Mouse (Mus musculus) induced T-regulatory cell, adult 2 months (primary cell): Measurements from ENCODE around the gene Foxe3.
"Not testable (repeated sequence)": the region's sequence is repeated elsewhere in the genome, so short reads cannot be mapped to it uniquely, and the experiment has no call there.

Experiments used
- DNase-seq: peaks from one replicate; pipeline ENCODE4 v3.0.0-alpha.2; 2012; ENCODE audit warnings: low read depth

Foxe3 gene

GRCm38 (mm10) chr4:114925917-114926312, at the start of gene Foxe3:
Foxe3 (minus strand) TSS chr4:114926013.
- no peak for DNase-seq

- no peak for DNase-seq
Measured at GRCm38 (mm10) chr4:114973229-114973740, 47.5 kb upstream of the Foxe3 start.

GRCm38 (mm10) chr4:114970736-114971135, 44.9 kb upstream of the Foxe3 start:
- DNase-seq = no peak

DNA sequence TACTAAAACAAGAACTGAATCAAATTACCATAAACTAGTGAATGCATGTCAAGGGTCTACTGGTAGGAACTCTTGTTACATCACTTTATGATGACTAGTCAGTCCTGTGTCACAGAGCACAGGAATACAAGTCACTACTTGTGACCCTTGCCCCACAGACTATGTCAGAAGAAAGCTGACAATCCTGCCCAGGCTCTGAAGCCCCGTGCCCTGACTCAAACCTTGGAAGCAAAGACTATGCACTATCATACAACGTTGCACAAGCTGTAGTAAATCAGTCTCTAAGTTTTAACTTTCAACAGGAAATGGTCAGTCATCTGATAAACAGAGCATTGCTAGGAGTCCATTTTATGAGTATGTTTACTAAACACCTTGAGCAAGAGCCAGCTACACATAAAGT, 35.1 kb upstream of the Foxe3 start:
- DNase-seq = not testable (repeated sequence)

DNA sequence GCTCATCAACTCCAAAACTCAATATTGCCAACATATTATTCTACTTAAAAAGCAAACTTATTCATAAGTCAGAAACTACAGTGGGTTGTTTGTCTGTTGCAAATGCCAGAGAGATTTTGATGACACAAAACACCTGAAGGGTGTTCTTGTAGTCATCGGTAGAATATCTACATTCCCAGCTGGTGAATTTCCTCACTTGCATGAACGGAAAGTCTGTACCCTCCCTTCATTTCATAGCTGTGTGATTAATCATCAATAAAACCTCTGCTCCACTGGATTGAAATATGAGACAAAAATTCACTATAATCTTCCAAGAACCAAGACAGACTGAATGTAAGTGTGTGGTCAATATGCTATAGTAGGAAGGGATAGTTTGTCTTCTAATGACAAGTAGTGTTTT, 33.7 kb upstream of the Foxe3 start:
- no peak for DNase-seq

GRCm38 (mm10) chr4:114958786-114959185, 33.0 kb upstream of the Foxe3 start:
- DNase-seq = no peak

- DNase-seq = no peak
Measured at GRCm38 (mm10) chr4:114958231-114958630, 32.4 kb upstream of the Foxe3 start.

- no peak for DNase-seq
Measured at GRCm38 (mm10) chr4:114957403-114957802, 31.6 kb upstream of the Foxe3 start.

- no peak for DNase-seq
Measured at GRCm38 (mm10) chr4:114953172-114953571, 27.4 kb upstream of the Foxe3 start.

DNA sequence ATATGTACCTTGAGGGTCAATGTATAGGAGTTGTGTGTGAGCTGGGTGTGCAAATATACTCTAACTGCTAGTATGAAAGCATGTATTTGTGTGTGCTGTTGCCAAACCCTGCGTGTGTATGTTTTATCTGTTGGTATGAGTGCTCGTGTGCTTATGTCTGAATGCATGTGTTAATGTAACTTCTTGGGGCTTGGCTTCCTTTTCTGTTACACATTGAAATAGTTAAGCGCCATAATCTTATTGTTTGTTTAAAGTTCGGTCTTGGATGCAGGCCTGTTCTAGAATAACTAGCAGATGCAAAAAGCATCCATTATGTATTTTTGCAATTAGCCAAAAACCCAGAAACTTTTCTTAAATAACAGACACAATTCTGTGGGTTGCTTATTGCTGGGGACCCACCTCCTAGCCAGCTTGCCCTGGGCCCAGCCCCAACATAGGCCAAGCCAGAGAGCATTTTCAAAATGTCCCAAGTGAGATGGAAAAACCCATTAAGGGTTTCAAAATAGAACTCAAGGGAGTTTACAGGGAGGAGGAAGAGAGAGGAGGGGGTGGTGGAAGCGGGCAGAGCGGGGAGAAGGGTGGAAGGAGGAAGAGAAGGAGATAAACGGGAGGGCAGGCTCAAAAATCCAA, 22.2 kb upstream of the Foxe3 start:
- no peak for DNase-seq

DNA sequence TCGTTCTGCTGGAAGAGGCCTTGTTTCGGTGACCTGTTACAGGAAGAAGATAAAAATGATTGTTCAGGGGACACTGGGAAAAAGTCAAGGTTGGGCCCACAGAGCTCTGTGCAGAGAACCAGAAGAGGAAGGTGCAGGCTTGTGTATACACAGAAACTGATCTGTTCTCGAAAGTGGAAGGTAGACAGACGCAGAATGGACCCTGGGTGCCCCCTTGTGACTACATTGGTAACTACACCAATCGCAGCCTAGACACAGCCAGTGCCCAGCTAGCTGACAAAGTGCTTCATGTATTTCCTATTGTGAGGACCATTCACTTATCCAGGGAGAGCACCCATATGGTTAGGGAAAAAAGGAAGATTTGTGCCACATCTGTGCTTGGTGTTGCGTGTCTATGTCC, 21.6 kb upstream of the Foxe3 start:
- peak; percentile 76 for DNase-seq

GRCm38 (mm10) chr4:114946416-114946815, 20.6 kb upstream of the Foxe3 start:
- no peak for DNase-seq

GRCm38 (mm10) chr4:114945021-114945420, 19.2 kb upstream of the Foxe3 start:
- DNase-seq = no peak

- DNase-seq = no peak
Measured at GRCm38 (mm10) chr4:114942583-114942982, 16.8 kb upstream of the Foxe3 start.

- no peak for DNase-seq
Measured at GRCm38 (mm10) chr4:114942112-114942511, 16.3 kb upstream of the Foxe3 start.

DNA sequence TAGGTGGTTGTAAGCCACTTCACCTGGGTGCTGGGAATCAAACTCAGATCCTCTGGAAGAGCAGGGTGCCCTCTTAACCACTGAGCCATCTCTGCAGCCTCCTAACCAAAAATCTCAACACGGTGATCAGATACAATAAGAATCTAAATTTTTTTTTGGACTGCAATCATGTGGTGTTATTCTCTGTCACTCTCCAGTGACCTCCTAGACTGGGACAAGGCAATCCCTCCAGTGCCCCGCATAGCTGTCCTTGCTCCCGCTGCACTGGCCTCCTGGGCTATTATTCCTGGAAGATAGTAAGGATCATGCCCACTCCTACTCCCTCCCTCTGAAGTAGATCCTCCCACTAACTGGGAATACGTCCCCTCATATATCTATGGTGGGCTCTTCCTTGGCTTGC, 15.5 kb upstream of the Foxe3 start:
- DNase-seq = no peak

DNA sequence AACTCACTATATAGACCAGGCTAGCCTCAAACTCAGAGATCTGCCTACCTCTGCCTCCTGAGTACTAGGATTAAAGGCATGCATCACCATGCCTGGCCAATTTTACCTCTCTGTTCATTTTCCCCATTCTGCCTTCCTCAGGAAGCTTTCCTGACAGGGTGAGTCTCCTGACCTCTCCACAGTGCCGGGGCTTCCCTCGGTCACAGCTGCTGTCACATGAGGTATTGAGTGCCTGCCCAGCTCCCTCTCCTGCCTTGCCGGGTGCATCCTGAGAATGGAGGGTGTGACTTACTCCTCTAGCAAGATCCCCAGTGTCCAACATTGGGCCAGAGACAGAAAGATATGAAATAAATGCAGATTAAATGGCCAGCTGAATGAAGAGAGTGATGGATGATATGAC, 12.4 kb upstream of the Foxe3 start:
- DNase-seq = no peak

DNA sequence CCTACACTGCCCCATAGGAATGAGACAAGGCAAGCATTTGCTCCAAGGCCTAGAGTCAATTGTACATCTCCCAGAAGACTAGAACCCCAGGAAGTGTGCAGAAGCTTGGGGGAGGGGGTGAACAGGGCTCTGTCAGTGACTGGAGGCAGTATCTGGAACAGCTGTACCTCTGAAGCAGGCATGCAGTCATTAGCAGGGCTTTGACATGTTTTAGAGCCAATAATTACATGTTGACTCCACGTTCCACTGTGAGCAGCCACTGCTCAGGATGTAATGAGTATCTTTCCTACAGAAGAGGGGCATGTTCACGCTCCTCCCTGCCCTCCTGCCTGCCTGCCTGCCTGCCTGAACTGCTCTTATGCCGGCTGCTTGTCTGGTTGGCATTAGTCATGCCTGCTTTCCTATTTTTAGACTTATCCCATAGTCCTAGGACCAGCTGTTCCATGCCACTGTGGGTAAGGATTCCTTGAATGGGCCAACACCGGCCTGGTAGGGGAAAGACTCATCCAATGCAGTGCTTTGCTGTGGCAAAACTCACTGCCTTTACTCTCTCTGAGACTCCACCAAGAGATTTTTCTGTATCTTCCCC, 11.7 kb upstream of the Foxe3 start:
- DNase-seq = no peak

- no peak for DNase-seq
Measured at GRCm38 (mm10) chr4:114934188-114934587, 8.4 kb upstream of the Foxe3 start.

- no peak for DNase-seq
Measured at GRCm38 (mm10) chr4:114932747-114933146, 6.9 kb upstream of the Foxe3 start.

DNA sequence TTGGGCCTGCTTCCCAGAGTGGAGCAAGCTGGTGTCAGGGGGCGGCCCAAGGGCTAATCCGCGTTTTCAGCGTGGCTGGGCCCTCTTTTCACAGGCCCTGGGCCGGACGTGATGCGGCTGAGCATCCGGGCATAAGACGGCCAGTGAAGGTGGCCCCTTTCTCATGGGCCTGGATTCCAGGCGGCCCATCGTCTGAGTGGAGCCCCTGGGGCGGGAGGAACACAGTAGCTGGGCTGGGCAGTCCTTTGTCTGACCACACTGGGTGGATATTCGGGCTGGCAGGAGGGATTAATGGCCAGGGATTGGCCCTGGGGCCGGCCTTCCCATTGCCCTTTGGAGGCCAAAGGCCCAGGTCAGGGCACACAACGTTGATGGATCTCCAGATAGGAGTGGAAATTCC, 3.3 kb upstream of the Foxe3 start:
- DNase-seq = no peak

DNA sequence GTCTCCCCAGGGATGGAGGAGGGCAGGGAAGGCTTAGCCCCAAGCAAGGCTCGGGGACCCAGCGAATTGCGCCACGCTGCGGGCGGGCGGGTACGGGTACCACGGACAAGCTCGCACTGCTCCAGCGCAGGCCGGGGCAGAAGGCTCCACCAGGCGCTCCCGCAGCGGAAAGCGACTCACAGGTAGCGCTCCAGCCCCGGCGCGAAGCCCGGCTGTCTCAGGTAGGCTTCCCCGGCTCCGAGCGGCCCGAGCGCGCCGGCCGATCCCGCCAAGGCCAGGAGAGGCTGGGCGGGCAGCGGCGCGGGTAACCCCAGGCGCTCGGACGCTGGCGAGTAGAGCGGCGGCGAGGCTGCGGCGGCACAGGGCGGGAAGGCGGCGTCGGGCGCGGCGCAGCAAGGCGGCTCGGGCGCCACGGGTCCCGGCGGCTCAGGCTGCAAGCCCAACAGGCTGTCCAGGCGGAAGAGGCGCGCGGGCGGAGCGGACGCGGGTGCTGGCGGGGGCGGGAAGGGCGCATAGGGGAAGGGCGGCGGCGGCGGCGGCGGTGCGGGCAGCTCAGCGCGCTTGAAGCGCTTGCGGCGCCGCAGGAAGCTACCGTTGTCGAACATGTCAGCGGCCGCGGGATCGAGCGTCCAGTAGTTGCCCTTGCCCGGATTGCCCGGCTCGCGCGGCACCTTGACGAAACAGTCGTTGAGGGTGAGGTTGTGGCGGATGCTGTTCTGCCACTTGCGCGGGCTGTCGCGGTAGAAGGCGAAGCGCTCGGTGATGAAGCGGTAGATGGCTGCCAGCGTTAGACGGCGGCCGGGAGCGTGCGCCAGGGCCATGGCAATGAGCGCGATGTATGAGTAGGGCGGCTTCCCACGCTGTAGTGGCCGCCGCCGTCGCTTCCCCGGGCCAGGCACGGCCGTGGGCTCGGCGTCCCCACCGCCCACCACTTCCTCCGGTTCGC, 569 bp downstream of the Foxe3 start:
- peak; percentile 34 for DNase-seq

- DNase-seq = peak; percentile 77
Measured at GRCm38 (mm10) chr4:114917091-114917490, 8.7 kb downstream of the Foxe3 start.
